In genomic region chr6:115541676-115542275, GRCm38 (mm10) we compare ENCODE assay signal across 13 mouse cellular contexts. TPM values are rescaled to one million over a fixed set of nuclear protein-coding genes. Genes with fewer than 3 reads are reported as not detected.
A peak's percentile ranks its signal among the peaks of the same experiment; 100 is the strongest.
DNase-seq lines count a peak whose midpoint lies in the region; ATAC-seq lines count a peak whose summit lies in the region.
"Had no signal": no experiment of that assay in that cellular context is flagged by ENCODE, and none has a peak within 500 bp of the region (broad histone marks: within the 10 kb centered on the region; RNA-seq: fewer than 3 reads in every experiment).

No protein-coding gene starts in this region.

- no peak for DNase-seq in heart, adult 11 months
- peak; percentile 79 for DNase-seq in midbrain, embryonic 11.5 days (ENCODE audit: low spot score, missing footprints)
- no peak for DNase-seq in midbrain, embryonic 10.5 days (ENCODE audit: low spot score)
- DNase-seq in fibroblast of lung, adult 2 months (ENCODE audit: low read depth), result peak; percentile 40
- no peak for DNase-seq in cerebellum, adult 9-10 months
- DNase-seq in right cerebral cortex, postnatal 36 days (ENCODE audit: low spot score in 2 of 2), result no peak
- DNase-seq: gastrocnemius, postnatal 36 days; kidney, adult 18-20 months; right cerebral cortex, postnatal 25 days; thymus, adult 2 months had no signal

- no peak overlapping the region for H3K4me3 ChIP-seq in heart, embryonic 16.5 days (ENCODE audit: low read length)
- H3K4me3 ChIP-seq in midbrain, embryonic 11.5 days (ENCODE audit: low read depth, low read length), result no peak overlapping the region
- H3K4me3 ChIP-seq in midbrain, embryonic 10.5 days, result no peak overlapping the region
- no peak overlapping the region for H3K4me3 ChIP-seq in stomach, embryonic 16.5 days (replicated peaks; ENCODE audit: low read length)
- H3K4me3 ChIP-seq: forebrain, embryonic 13.5 days had no signal

- H3K36me3 ChIP-seq in heart, embryonic 16.5 days (ENCODE audit: control insufficient read depth, insufficient read depth), result no peaks in the 10 kb centered on the region
- H3K36me3 ChIP-seq in midbrain, embryonic 11.5 days (ENCODE audit: control insufficient read depth, insufficient read depth, low read length), result no peaks in the 10 kb centered on the region
- 0 out of 2 replicates have a peak, but pooled peaks cover 4% of the 10 kb centered on the region for H3K36me3 ChIP-seq in midbrain, embryonic 10.5 days
- H3K36me3 ChIP-seq in stomach, embryonic 16.5 days (ENCODE audit: control insufficient read depth, insufficient read depth, low read length), result no peaks in the 10 kb centered on the region

- no peak overlapping the region for H3K9ac ChIP-seq in heart, embryonic 16.5 days (ENCODE audit: low read length)
- H3K9ac ChIP-seq in midbrain, embryonic 11.5 days (ENCODE audit: low read length), result no peak overlapping the region
- no peak overlapping the region for H3K9ac ChIP-seq in stomach, embryonic 16.5 days (ENCODE audit: low read length)
- H3K9ac ChIP-seq: forebrain, embryonic 13.5 days had no signal

- ATAC-seq in heart, embryonic 16.5 days (replicated peaks; ENCODE audit: extremely low read depth, insufficient read depth, low FRiP score), result no peak
- no peak for ATAC-seq in midbrain, embryonic 11.5 days (ENCODE audit: low FRiP score)
- ATAC-seq in stomach, embryonic 16.5 days (ENCODE audit: insufficient read depth, low FRiP score), result no peak
- ATAC-seq: forebrain, embryonic 13.5 days had no signal

- H3K27me3 ChIP-seq in heart, embryonic 16.5 days (ENCODE audit: control insufficient read depth, insufficient read depth, low read length), result no peaks in the 10 kb centered on the region
- no peaks in the 10 kb centered on the region for H3K27me3 ChIP-seq in midbrain, embryonic 11.5 days (ENCODE audit: control insufficient read depth, insufficient read depth, low read length)
- no peaks in the 10 kb centered on the region for H3K27me3 ChIP-seq in midbrain, embryonic 10.5 days (ENCODE audit: low read depth, poor library complexity, severe bottlenecking)
- no peaks in the 10 kb centered on the region for H3K27me3 ChIP-seq in stomach, embryonic 16.5 days (ENCODE audit: control insufficient read depth, insufficient read depth, low read length)
- H3K27me3 ChIP-seq: forebrain, embryonic 13.5 days had no signal

- H3K27ac ChIP-seq in heart, embryonic 16.5 days (ENCODE audit: low read length), result peak overlapping the region; percentile 44
- no peak overlapping the region for H3K27ac ChIP-seq in midbrain, embryonic 11.5 days (ENCODE audit: low read depth, low read length)
- H3K27ac ChIP-seq in midbrain, embryonic 10.5 days (replicated peaks), result no peak overlapping the region
- peak overlapping the region; percentile 53 for H3K27ac ChIP-seq in stomach, embryonic 16.5 days (ENCODE audit: low read length)
- H3K27ac ChIP-seq: forebrain, embryonic 13.5 days had no signal

- no peak overlapping the region for H3K4me2 ChIP-seq in heart, embryonic 16.5 days (ENCODE audit: low read depth, low read length)
- no peak overlapping the region for H3K4me2 ChIP-seq in midbrain, embryonic 11.5 days
- H3K4me2 ChIP-seq in stomach, embryonic 16.5 days (ENCODE audit: low read depth, low read length), result no peak overlapping the region
- H3K4me2 ChIP-seq: forebrain, embryonic 13.5 days had no signal

- 40% methylated on average over 6 of the region's 6 CpGs for WGBS in heart, embryonic 16.5 days
- WGBS in midbrain, embryonic 11.5 days, result 67% methylated on average over 6 of the region's 6 CpGs
- 70% methylated on average over 6 of the region's 6 CpGs for WGBS in midbrain, embryonic 10.5 days
- WGBS in stomach, embryonic 16.5 days, result 46% methylated on average over 6 of the region's 6 CpGs

- H3K9me3 ChIP-seq in heart, embryonic 16.5 days (replicated peaks; ENCODE audit: control insufficient read depth, low read length), result no peaks in the 10 kb centered on the region
- H3K9me3 ChIP-seq in midbrain, embryonic 11.5 days (ENCODE audit: control insufficient read depth, low read length), result no peaks in the 10 kb centered on the region
- H3K9me3 ChIP-seq in midbrain, embryonic 10.5 days (replicated peaks), result no peaks in the 10 kb centered on the region
- H3K9me3 ChIP-seq in stomach, embryonic 16.5 days (replicated peaks; ENCODE audit: control insufficient read depth, low read length), result no peaks in the 10 kb centered on the region
- H3K9me3 ChIP-seq: forebrain, embryonic 13.5 days had no signal

- H3K4me1 ChIP-seq in heart, embryonic 16.5 days (ENCODE audit: control insufficient read depth, insufficient read depth, low read length), result peaks cover 18% of the 10 kb centered on the region
- H3K4me1 ChIP-seq in midbrain, embryonic 11.5 days (ENCODE audit: control insufficient read depth, insufficient read depth, low read length), result peaks cover 7% of the 10 kb centered on the region; the same call in 1 of the 2 replicates
- peaks cover 22% of the 10 kb centered on the region for H3K4me1 ChIP-seq in midbrain, embryonic 10.5 days
- peaks cover 15% of the 10 kb centered on the region for H3K4me1 ChIP-seq in stomach, embryonic 16.5 days (ENCODE audit: control insufficient read depth, insufficient read depth, low read length)

RNA-seq across cellular contexts. Expression of gene Tsen2, which starts 2.7 kb away (rescaled TPM):
- polyA plus RNA-seq in heart, embryonic 16.5 days (2015; fragmentation: Nextera tagmentation; extraction: Ambion mirVana), result 17.6 and 19.0 TPM in 2 replicates
- polyA plus RNA-seq in midbrain, embryonic 11.5 days (2014; fragmentation: Nextera tagmentation; extraction: Ambion mirVana), result 29.0 and 32.7 TPM in 2 replicates
- polyA plus RNA-seq in midbrain, embryonic 10.5 days (2016; fragmentation: Nextera tagmentation; extraction: Ambion mirVana), result 36.0 and 37.5 TPM in 2 replicates
- 23.7 and 26.1 TPM in 2 replicates for polyA plus RNA-seq in stomach, embryonic 16.5 days (2015; fragmentation: Nextera tagmentation; extraction: Ambion mirVana)

RNA-seq across cellular contexts. Expression of gene Mkrn2os, which starts 50.6 kb away (rescaled TPM):
- polyA plus RNA-seq in heart, embryonic 16.5 days (2015; fragmentation: Nextera tagmentation; extraction: Ambion mirVana), result 0.17 and 0.54 TPM in 2 replicates
- polyA plus RNA-seq in midbrain, embryonic 11.5 days (2014; fragmentation: Nextera tagmentation; extraction: Ambion mirVana), result 0.15 and 0.19 TPM in 2 replicates
- polyA plus RNA-seq in midbrain, embryonic 10.5 days (2016; fragmentation: Nextera tagmentation; extraction: Ambion mirVana), result 0.10 and 0.15 TPM in 2 replicates
- polyA plus RNA-seq in stomach, embryonic 16.5 days (2015; fragmentation: Nextera tagmentation; extraction: Ambion mirVana), result 13.3 and 15.4 TPM in 2 replicates

RNA-seq across cellular contexts. Expression of gene Mkrn2, which starts 59.9 kb away (rescaled TPM):
- 26.2 and 26.7 TPM in 2 replicates for polyA plus RNA-seq in heart, embryonic 16.5 days (2015; fragmentation: Nextera tagmentation; extraction: Ambion mirVana)
- 24.0 and 24.1 TPM in 2 replicates for polyA plus RNA-seq in midbrain, embryonic 11.5 days (2014; fragmentation: Nextera tagmentation; extraction: Ambion mirVana)
- polyA plus RNA-seq in midbrain, embryonic 10.5 days (2016; fragmentation: Nextera tagmentation; extraction: Ambion mirVana), result 25.7 and 30.0 TPM in 2 replicates
- polyA plus RNA-seq in stomach, embryonic 16.5 days (2015; fragmentation: Nextera tagmentation; extraction: Ambion mirVana), result 27.0 and 30.4 TPM in 2 replicates

Comparison
In these comparisons a context has a peak if more than half of its experiments do, and no peak if none do; other contexts are left out.
1. DNase-seq: peak in midbrain, embryonic 11.5 days (single experiment) and fibroblast of lung, adult 2 months (single experiment); none in heart, adult 11 months (single experiment), midbrain, embryonic 10.5 days (single experiment), cerebellum, adult 9-10 months (single experiment) and right cerebral cortex, postnatal 36 days (0 of 2).
2. H3K27ac ChIP-seq: peak in heart, embryonic 16.5 days (single experiment) and stomach, embryonic 16.5 days (single experiment); none in midbrain, embryonic 11.5 days (single experiment) and midbrain, embryonic 10.5 days (single experiment).